Mouse (Mus musculus): ENCODE data around the gene Serpina3f. TPM values are rescaled to one million over a fixed set of nuclear protein-coding genes. Genes with fewer than 3 reads are reported as not detected.
"Not testable (repeated sequence)": the region's sequence is repeated elsewhere in the genome, so short reads cannot be mapped to it uniquely, and the experiment has no call there.

Gene Serpina3f
- 0.15 TPM in 1 of 2 replicates, not detected in the other for total RNA-seq (2021)
- long read RNA-seq, partial matches to known transcripts: 0 of 1 reads
- long read RNA-seq, other reads (novel, unspliced or antisense): 0 of 1 reads

DNA sequence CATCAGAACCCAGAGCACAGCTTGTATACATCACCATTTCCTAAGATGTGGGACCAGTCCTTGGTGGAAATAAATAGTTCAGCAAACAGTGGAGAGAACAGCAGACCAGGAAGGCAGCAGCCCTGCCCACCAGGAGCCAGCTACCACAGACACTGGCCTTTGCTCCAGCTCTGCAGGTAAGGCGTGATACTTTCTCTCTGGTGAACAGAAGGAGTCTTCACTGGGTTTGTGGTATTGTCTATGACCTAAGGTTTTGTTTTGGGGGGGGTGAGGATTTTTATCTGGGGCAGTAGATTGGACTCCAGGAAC lies at the start of gene Serpina3f:
TSS of gene Serpina3f (plus strand) at position 100 of the 309 bp plus-strand sequence.
- DNase-seq: no peak

DNA sequence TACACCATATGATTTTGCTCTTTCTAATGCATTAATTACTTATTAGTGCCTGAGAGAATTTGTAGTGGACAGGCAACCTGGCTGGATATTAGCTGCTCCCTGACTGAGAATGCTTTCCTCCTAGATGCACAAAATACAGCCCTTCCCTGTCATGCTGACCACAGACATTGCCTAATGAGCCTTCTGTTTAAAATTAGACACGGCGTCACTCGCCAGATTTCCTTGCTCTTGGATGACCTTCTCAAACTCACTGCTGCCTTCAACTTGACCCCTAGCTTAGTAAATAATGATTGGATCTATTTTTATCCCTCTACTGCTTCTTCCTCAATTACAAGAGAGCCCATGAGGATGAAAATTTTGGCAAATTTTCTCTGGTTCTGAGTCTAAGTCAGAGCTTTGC lies 39.6 kb upstream of the Serpina3f start:
- no peak for DNase-seq

DNA sequence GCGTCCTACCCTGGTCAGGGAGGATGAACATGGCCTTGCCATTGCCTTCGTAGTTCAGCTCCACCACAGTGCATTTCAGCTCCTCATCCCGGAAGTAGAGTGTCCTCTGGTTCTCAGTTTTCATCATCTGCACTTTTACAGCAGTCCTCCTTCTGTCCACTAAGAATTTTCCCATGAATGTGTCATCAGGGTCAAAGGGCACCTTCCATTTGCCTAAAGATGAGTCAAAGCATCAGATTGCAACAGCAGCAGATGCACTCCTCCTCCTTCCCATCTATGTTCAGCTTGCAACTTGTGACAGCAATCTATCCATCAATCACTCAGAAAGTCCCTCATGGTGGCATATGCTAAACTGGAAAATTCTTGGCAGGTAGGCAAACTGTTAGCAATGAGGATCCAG lies 38.7 kb upstream of the Serpina3f start:
- DNase-seq: no peak

GRCm38 (mm10) chr12:104178577-104178976 lies 35.8 kb upstream of the Serpina3f start:
- DNase-seq: no peak

DNA sequence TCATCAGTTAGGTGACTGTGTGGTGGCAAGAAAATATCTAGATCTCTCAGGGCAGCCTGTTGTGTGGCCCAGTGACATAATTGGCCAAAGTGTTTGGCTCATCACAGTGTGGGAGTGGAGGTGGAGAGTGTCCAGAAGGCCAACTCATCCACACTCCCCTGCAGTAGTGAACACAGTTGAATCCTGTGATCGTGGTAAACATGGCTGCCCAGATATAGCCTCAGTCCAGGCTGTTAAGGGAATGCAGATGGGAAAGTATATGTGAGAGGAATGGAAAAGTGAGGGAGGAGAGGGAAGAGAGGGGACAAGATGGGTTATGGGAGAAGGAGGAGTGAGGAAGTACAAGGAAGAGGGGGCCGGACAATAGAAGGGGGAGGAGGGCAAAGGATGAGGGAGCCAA lies 35.4 kb upstream of the Serpina3f start:
- no peak for DNase-seq

DNA sequence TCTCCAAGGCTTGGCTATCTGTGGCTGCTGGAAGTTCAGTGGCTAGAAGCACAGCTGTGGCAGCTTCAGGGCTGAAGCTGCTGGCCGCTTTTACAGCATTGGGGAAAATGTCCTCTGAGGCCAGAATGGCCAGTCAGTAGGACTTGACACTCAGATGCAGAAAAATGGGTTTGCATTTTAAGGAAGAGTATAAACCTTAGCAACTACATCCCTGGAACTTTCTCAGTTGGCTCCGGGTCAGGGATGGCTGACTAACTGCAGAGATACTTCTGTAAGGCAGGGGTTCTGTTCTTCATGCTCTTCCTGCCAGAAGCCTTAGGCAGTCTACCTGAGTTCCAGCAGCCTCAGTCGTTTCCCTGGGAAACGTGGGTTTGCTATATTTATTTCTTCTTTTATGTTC lies 29.3 kb upstream of the Serpina3f start:
- no peak for DNase-seq

GRCm38 (mm10) chr12:104186041-104186581 lies 28.2 kb upstream of the Serpina3f start:
- no peak for DNase-seq

DNA sequence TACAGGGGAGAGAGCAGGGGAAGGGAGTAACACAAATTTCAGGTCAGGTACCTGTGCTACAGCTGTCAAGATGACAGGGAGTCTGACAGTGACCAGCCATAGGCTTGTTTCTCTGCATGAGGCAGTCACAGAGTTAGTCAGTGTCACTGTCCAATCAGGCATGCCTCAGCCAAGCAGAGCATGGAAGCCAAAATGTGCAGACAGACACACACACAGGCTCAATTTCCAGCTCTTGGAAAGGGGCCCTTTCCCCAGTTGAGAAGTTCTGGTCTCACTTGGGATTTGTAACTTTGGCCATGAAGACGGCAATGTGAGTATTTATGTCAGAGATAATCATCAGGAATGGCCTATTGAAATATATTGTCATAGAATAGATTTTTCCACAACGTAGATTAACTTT lies 25.1 kb upstream of the Serpina3f start:
- no peak for DNase-seq

DNA sequence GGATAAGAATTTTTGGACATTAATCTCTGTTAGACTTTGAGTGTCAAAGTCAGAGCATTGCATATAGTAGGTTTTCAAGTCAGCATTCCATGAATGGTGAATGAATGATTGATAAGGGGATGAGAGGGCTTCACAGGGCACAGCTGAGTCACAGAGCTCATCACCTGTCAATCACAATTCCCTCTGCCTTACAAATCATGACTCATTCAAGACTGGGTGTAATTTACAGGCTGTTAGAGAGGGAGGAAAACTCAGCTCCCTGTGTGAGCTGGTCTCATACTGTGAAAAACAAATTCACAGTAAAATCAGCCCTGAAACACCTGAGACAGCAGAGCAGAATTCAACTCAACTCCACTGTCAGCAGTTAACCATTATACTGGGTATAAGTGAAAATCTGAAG lies 23.5 kb upstream of the Serpina3f start:
- DNase-seq: no peak

GRCm38 (mm10) chr12:104209149-104209548 lies 5.2 kb upstream of the Serpina3f start:
- DNase-seq: no peak

- no peak for DNase-seq
These were observed 4.5 kb upstream of the Serpina3f start for GRCm38 (mm10) chr12:104209802-104210201.

- DNase-seq: no peak
These were observed 477 bp upstream of the Serpina3f start for GRCm38 (mm10) chr12:104213689-104214444.

DNA sequence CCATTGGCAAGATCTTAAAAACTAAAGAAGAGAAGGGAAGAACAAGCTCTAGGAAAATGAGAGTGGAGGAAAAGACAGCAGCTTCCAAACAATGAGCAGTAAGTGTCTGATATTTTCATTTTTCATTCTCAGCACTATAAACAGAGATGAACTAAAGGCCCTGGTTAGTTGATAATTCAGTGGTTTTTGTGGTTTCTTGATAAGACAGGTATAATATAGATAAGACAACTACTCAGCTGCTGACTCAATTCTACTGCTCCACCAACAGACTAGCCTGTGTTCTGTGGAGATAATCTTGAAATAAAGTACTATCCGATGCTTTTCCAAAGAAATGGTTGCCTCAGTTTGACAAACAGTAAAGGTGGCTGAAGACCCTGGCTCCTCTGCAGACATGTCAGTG lies 905 bp downstream of the Serpina3f start:
- DNase-seq: no peak

GRCm38 (mm10) chr12:104221616-104222015 lies 7.3 kb downstream of the Serpina3f start:
- no peak for DNase-seq

GRCm38 (mm10) chr12:104223690-104224089 lies 9.3 kb downstream of the Serpina3f start:
- no peak for DNase-seq

DNA sequence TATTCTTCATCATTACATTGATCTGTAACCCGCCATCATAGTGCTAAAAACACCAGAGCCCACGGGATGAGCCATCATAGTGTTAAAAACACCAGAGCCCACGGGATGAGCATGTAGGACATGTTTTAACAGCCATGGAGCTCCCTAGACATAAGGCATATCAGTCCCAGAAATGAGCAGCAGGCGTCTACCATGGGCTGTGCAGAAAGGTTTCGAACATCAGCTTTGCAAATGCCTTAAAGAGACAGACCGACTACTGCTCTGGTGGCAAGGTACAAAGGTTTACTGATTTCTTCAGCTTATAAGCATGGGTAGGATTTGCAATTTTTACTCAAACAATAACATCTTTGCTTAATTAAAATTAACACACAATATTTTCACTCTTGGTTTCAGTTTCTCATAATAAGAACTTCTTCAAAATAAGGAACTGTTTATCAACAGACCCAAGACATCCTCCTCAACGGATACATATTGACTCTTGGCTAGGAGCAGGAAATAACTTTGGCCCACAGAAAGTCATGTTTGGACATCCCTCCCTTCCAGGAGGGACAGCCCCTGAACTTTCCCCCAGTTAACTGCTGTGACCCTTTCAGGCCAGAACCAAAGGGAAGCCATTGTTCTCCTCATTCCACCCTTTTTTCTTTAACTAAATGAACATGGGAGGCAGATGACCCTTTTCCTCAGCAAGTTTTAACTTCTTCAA lies 10.4 kb downstream of the Serpina3f start:
- DNase-seq: no peak

DNA sequence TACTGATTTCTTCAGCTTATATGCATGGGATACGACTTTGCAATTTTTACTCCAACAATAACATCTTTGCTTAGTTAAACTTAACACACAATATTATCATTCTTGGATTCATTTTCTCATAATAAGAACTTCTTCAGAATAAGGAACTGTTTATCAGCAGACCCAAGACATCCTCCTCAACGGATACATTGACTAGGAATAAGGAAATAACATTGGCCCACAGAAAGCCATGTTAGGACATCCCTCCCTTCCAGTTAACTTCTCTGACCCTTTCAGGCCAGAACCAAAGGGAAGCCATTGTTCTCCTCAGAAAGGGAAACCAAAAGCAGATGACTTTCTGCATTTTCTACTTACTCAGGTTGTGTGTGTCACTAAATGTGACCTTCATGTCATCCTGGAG lies 16.4 kb downstream of the Serpina3f start:
- no peak for DNase-seq

GRCm38 (mm10) chr12:104235915-104236314 lies 21.6 kb downstream of the Serpina3f start, which contains the start of gene Serpina3g:
TSS of gene Serpina3g (plus strand) at chr12:104236245.
- no peak for DNase-seq

- not testable (repeated sequence) for DNase-seq
These were observed 23.7 kb downstream of the Serpina3f start for GRCm38 (mm10) chr12:104238048-104238447.

DNA sequence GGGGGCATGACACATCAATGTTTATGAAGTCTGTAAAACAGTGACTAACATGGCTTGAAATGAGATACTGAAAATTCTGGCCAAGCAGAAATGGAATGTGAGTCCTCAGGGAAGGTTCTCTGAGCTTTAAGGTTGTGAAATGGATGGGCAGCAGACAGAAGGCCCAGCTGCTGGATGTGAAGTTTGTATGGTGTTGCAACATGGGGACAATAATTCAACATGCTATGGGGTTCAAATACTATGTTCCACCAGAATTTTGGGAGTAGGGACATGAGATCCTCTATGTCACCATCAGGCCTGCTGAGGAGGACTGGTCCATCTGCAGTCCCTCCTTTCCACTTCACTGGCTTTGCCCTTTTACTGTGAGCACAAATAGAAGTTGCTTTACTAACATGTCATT lies 29.0 kb downstream of the Serpina3f start:
- DNase-seq: no peak

DNA sequence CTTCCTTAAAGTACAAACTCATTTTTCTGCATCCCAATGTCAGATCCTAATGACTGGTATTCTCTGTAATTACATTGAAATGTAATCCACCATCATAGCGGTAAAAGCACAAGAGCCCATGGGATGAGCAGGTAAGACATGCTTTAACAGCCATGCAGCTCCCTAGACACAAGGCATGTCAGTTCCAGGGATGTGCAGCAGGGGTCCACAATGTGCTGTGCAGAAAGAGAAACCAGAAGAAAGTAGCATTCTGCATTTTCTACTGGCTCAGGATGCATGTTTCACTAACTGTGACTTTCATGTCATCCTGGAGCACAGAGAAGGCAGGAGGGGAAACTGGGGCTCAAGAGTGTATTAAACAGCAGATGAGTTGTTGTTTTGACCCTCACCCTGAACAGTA lies 30.7 kb downstream of the Serpina3f start:
- no peak for DNase-seq

DNA sequence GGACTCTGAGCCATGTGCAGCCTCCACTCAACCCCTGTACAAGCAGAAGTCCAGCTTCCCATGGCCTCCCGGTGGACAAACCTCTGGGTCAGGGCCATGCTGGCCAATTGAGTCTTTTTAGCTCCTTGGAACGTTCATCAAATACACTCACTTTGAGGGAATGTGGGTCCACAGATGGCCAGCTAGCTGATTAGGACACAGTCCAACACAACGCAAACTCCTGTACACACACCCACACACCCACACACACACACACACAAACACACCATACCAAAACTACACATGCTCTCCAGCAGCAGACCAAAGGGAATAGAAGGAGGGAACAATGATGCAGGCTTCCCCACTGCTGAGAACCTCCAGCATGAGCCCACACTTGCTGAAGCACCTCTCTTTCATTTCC lies 31.3 kb downstream of the Serpina3f start:
- no peak for DNase-seq

DNA sequence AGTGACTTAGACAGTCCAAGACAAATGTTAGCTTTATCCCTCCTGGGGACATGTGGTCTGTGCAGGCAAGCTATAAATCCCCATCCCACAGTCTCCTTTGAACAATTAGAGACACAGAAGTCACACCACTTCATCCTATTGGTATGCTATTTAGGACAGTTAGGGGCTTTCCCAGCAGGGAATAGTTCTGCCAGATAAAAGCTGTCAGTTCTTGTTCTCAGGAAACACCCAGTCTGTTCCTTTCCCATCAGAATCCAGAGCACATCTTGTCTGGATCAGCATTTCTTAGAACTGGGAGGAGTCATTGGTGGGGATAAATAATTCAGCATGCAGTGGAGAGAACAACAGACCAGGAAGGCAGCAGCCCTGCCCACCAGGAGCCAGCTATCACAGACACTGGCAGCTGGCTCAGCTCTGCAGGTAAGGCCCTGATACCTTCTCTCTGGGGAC lies 33.2 kb downstream of the Serpina3f start:
- no peak for DNase-seq

Data from adrenal gland, postnatal 25 days (tissue).